Mouse (Mus musculus): ENCODE results near the gene Ifitm3.
"Not testable (repeated sequence)": the region's sequence is repeated elsewhere in the genome, so short reads cannot be mapped to it uniquely, and the experiment has no call there.

The Ifitm3 gene

GRCm38 (mm10) chr7:140998853-140999700, 11.5 kb downstream of the Ifitm3 start:
- no peak for DNase-seq

- no peak for DNase-seq
Observed at GRCm38 (mm10) chr7:140997817-140998216, 12.8 kb downstream of the Ifitm3 start.

- no peak for DNase-seq
Observed at GRCm38 (mm10) chr7:140991117-140991689, 19.4 kb downstream of the Ifitm3 start.

- no peak for DNase-seq
Observed at GRCm38 (mm10) chr7:140990622-140991021, 19.9 kb downstream of the Ifitm3 start.

- no peak for DNase-seq
Observed at GRCm38 (mm10) chr7:140990185-140990584, 20.4 kb downstream of the Ifitm3 start.

GRCm38 (mm10) chr7:140989022-140989421, 21.5 kb downstream of the Ifitm3 start:
- no peak for DNase-seq

- no peak for DNase-seq
Observed at GRCm38 (mm10) chr7:140987182-140988138, 23.1 kb downstream of the Ifitm3 start.

GRCm38 (mm10) chr7:140982971-140983370, 27.6 kb downstream of the Ifitm3 start:
- DNase-seq = no peak

- no peak for DNase-seq
Observed at GRCm38 (mm10) chr7:140981704-140982103, 28.9 kb downstream of the Ifitm3 start.

- not testable (repeated sequence) for DNase-seq
Observed at GRCm38 (mm10) chr7:140976720-140977119, 33.9 kb downstream of the Ifitm3 start.

GRCm38 (mm10) chr7:140975465-140975864, 35.1 kb downstream of the Ifitm3 start:
- no peak for DNase-seq

- no peak for DNase-seq
Observed at GRCm38 (mm10) chr7:140974940-140975339, 35.6 kb downstream of the Ifitm3 start.

- no peak for DNase-seq
Observed at GRCm38 (mm10) chr7:140973396-140974165, 37.0 kb downstream of the Ifitm3 start.

- DNase-seq = peak; percentile 44
Observed at GRCm38 (mm10) chr7:140971479-140972171, 38.9 kb downstream of the Ifitm3 start.

- no peak for DNase-seq
Observed at GRCm38 (mm10) chr7:140970931-140971330, 39.6 kb downstream of the Ifitm3 start.

GRCm38 (mm10) chr7:140968710-140969109, 41.9 kb downstream of the Ifitm3 start:
- not testable (repeated sequence) for DNase-seq

GRCm38 (mm10) chr7:140967862-140968591, 42.5 kb downstream of the Ifitm3 start:
- DNase-seq = no peak

GRCm38 (mm10) chr7:140966921-140967320, 43.6 kb downstream of the Ifitm3 start, which contains the start of gene Ifitm1:
Gene Ifitm1 (plus strand): TSS chr7:140967221.
- no peak for DNase-seq

- no peak for DNase-seq
Observed at GRCm38 (mm10) chr7:140962733-140963132, 47.8 kb downstream of the Ifitm3 start.

GRCm38 (mm10) chr7:140961416-140961815, 49.2 kb downstream of the Ifitm3 start:
- no peak for DNase-seq

- no peak for DNase-seq
Observed at GRCm38 (mm10) chr7:140960026-140960425, 50.5 kb downstream of the Ifitm3 start.
